ENCODE assay signal across 21 mouse cellular contexts in genomic region chr19:53409663-53410307, GRCm38 (mm10). TPM values are rescaled to one million over a fixed set of nuclear protein-coding genes. Genes with fewer than 3 reads are reported as not detected.
A peak's percentile ranks its signal among the peaks of the same experiment; 100 is the strongest.
DNase-seq lines count a peak whose midpoint lies in the region; ATAC-seq and TF ChIP-seq lines count a peak whose summit lies in the region.
"Had no signal": no experiment of that assay in that cellular context is flagged by ENCODE, and none has a peak within 500 bp of the region (broad histone marks: within the 10 kb centered on the region; RNA-seq: fewer than 3 reads in every experiment).

No protein-coding gene starts in this region.

- H3K36me3 ChIP-seq in heart, embryonic 16.5 days (ENCODE audit: control insufficient read depth, insufficient read depth), result no peaks in the 10 kb centered on the region
- H3K36me3 ChIP-seq in lung, embryonic 16.5 days (ENCODE audit: control insufficient read depth, insufficient read depth, low read length), result no peaks in the 10 kb centered on the region
- H3K36me3 ChIP-seq in ES-E14 (ENCODE audit: control insufficient read depth, insufficient read depth, low read length, poor library complexity, severe bottlenecking), result no peaks in the 10 kb centered on the region
- H3K36me3 ChIP-seq: liver, embryonic 13.5 days; midbrain, embryonic 13.5 days; stomach, embryonic 15.5 days had no signal

- in situ Hi-C loops in ES-E14 (cut with MboI; ENCODE audit: low sequenced_read_pairs in 2 of 2, unreplicated experiment in 2 of 2), result loop anchor here in 1 of 2 experiments (10.0 kb wide), 1 partner anchor 165 kb away; no protein-coding TSS in a partner anchor

- 0 out of 2 replicates have a peak overlapping the region, but pooled peaks have one; percentile 28 for H3K9ac ChIP-seq in heart, embryonic 16.5 days (ENCODE audit: low read length)
- peak overlapping the region; percentile 12; the same call in 1 of the 2 replicates for H3K9ac ChIP-seq in lung, embryonic 16.5 days (ENCODE audit: low read length)
- H3K9ac ChIP-seq in ES-E14 (ENCODE audit: insufficient read depth, low read depth, low read length, poor library complexity, severe bottlenecking), result peak overlapping the region; percentile 30; the same call in 1 of the 2 replicates
- H3K9ac ChIP-seq: forebrain, postnatal 0 days; liver, embryonic 13.5 days; midbrain, embryonic 13.5 days; stomach, embryonic 15.5 days had no signal

- H3K27me3 ChIP-seq in heart, embryonic 16.5 days (ENCODE audit: control insufficient read depth, insufficient read depth, low read length), result no peaks in the 10 kb centered on the region
- H3K27me3 ChIP-seq in lung, embryonic 16.5 days (ENCODE audit: control insufficient read depth, insufficient read depth, low read depth, low read length), result no peaks in the 10 kb centered on the region
- H3K27me3 ChIP-seq: liver, embryonic 13.5 days; midbrain, embryonic 13.5 days; stomach, embryonic 15.5 days had no signal

- ATAC-seq in heart, embryonic 16.5 days (replicated peaks; ENCODE audit: extremely low read depth, insufficient read depth, low FRiP score), result no peak
- no peak for ATAC-seq in lung, embryonic 16.5 days (ENCODE audit: low read depth)
- ATAC-seq in inflammation-experienced regulatory T-cells, adult 6 months, result peak; percentile 28
- ATAC-seq: forebrain, postnatal 0 days; midbrain, embryonic 13.5 days had no signal

- H3K4me3 ChIP-seq in heart, embryonic 16.5 days (ENCODE audit: low read length), result no peak overlapping the region
- H3K4me3 ChIP-seq in lung, embryonic 16.5 days (ENCODE audit: low read length), result no peak overlapping the region
- H3K4me3 ChIP-seq in ES-E14 (ENCODE audit: insufficient read depth in 1 of 2, low read depth in 1 of 2, low read length in 2 of 2, poor library complexity in 1 of 2, severe bottlenecking in 1 of 2), result no peak overlapping the region
- H3K4me3 ChIP-seq: liver, embryonic 13.5 days; midbrain, embryonic 13.5 days; stomach, embryonic 15.5 days had no signal

- no peaks in the 10 kb centered on the region for H3K9me3 ChIP-seq in heart, embryonic 16.5 days (replicated peaks; ENCODE audit: control insufficient read depth, low read length)
- H3K9me3 ChIP-seq in lung, embryonic 16.5 days (ENCODE audit: control insufficient read depth, low read length), result no peaks in the 10 kb centered on the region; the same call in 1 of the 2 replicates
- no peaks in the 10 kb centered on the region for H3K9me3 ChIP-seq in ES-E14 (ENCODE audit: control insufficient read depth, insufficient read depth, low read depth, low read length)
- H3K9me3 ChIP-seq: liver, embryonic 13.5 days; stomach, embryonic 15.5 days had no signal

- DNase-seq in heart, adult 9 months (ENCODE audit: low spot score in 2 of 2), result no peak
- DNase-seq in lung, postnatal 4 days, result no peak
- no peak for DNase-seq in ES-E14 (ENCODE audit: low read depth, low spot score)
- no peak for DNase-seq in embryo, embryonic 11 days
- no peak for DNase-seq in adrenal gland, adult 18-20 months (ENCODE audit: low spot score in 2 of 2)
- DNase-seq: cerebellum, adult 11 months; cerebellum, postnatal 36 days; forebrain, postnatal 0 days; heart, postnatal 10 days; kidney, adult 11 months; liver, embryonic 13.5 days; lung, postnatal 36 days; thymus, postnatal 4 days had no signal

- no peak overlapping the region for H3K27ac ChIP-seq in heart, embryonic 16.5 days (ENCODE audit: low read length)
- no peak overlapping the region for H3K27ac ChIP-seq in lung, embryonic 16.5 days (ENCODE audit: low read length)
- H3K27ac ChIP-seq in ES-E14 (ENCODE audit: insufficient read depth, low read depth, low read length, poor library complexity, severe bottlenecking), result peak overlapping the region; percentile 38; the same call in 1 of the 2 replicates
- H3K27ac ChIP-seq: liver, embryonic 13.5 days; midbrain, embryonic 13.5 days; stomach, embryonic 15.5 days had no signal

- H3K4me2 ChIP-seq in heart, embryonic 16.5 days (ENCODE audit: low read depth, low read length), result no peak overlapping the region
- no peak overlapping the region for H3K4me2 ChIP-seq in lung, embryonic 16.5 days (ENCODE audit: low read depth, low read length)
- H3K4me2 ChIP-seq: liver, embryonic 13.5 days; midbrain, embryonic 13.5 days; stomach, embryonic 15.5 days had no signal

- peaks cover 24% of the 10 kb centered on the region for H3K4me1 ChIP-seq in heart, embryonic 16.5 days (ENCODE audit: control insufficient read depth, insufficient read depth, low read length)
- H3K4me1 ChIP-seq in lung, embryonic 16.5 days (replicated peaks; ENCODE audit: control insufficient read depth, insufficient read depth, low read length), result peaks cover 3% of the 10 kb centered on the region
- H3K4me1 ChIP-seq in ES-E14 (ENCODE audit: control insufficient read depth in 2 of 2, insufficient read depth in 2 of 2, low read length in 2 of 2, poor library complexity in 1 of 2), result peaks cover 10 to 39% of the 10 kb centered on the region in 2 experiments

- 50% methylated on average over 17 of the region's 17 CpGs for WGBS in heart, embryonic 16.5 days
- WGBS in lung, embryonic 16.5 days, result 45% methylated on average over 17 of the region's 17 CpGs

TF ChIP-seq in ES-E14, 5 proteins besides CTCF, POLR2A, EP300 and RAD21:
- TF ChIP-seq ZNF384 (IDR thresholded peaks at IDR 0.05; ENCODE audit: low read depth, low read length) (no peak), ZC3H11A (IDR thresholded peaks at IDR 0.05; ENCODE audit: borderline replicate concordance, low read depth, low read length) (no peak), MAFK (IDR thresholded peaks at IDR 0.05; ENCODE audit: insufficient read depth, low read depth, low read length) (no peak), HCFC1 (IDR thresholded peaks at IDR 0.05; ENCODE audit: borderline replicate concordance, insufficient read depth, low read length) (no peak), CHD2 (IDR thresholded peaks at IDR 0.05; ENCODE audit: low read depth, low read length) (no peak)

RNA-seq across cellular contexts. Expression of gene Smndc1, which starts 19.4 kb away (rescaled TPM):
- 25.5 and 28.0 TPM in 2 replicates for polyA plus RNA-seq in heart, embryonic 16.5 days (2015; fragmentation: Nextera tagmentation; extraction: Ambion mirVana)
- polyA plus RNA-seq in lung, embryonic 16.5 days (2015; fragmentation: Nextera tagmentation; extraction: Ambion mirVana), result 35.5 and 42.3 TPM in 2 replicates
- 32.6 and 37.4 TPM in 2 replicates for total RNA-seq in ES-E14 (2012; rRNA removed)
- polyA plus RNA-seq in inflammation-experienced regulatory T-cells, adult 6 months (2017; shearing (Covaris generic)), result 10 to 100 TPM; 30.1 to 38.6 (median 34.9) TPM
- 10 to 100 TPM; 41.5 to 44.2 TPM for total RNA-seq in adrenal gland, adult 18-20 months (2021)

RNA-seq across cellular contexts. Expression of gene Gm10197, which starts 38.2 kb away (rescaled TPM):
- 3.5 TPM in 1 of 2 replicates, not detected in the other for polyA plus RNA-seq in heart, embryonic 16.5 days (2015; fragmentation: Nextera tagmentation; extraction: Ambion mirVana)
- polyA plus RNA-seq in lung, embryonic 16.5 days (2015; fragmentation: Nextera tagmentation; extraction: Ambion mirVana), result 3.8 TPM in 1 of 2 replicates, not detected in the other
- not detected in 2 replicates for total RNA-seq in ES-E14 (2012; rRNA removed)
- polyA plus RNA-seq in inflammation-experienced regulatory T-cells, adult 6 months (2017; shearing (Covaris generic)), result not detected
- total RNA-seq in adrenal gland, adult 18-20 months (2021), result not detected
- total RNA-seq: forebrain, postnatal 0 days; gastrocnemius, adult 8-10 months; heart, postnatal 10 days; layer of hippocampus, adult 8-10 months had no signal
- polyA plus RNA-seq: forebrain, postnatal 0 days; liver, embryonic 13.5 days; midbrain, embryonic 13.5 days; neural tube, embryonic 11.5 days had no signal
